Mouse (Mus musculus) CH12.LX (cell line): ENCODE data around the gene Rilp. TPM values are rescaled to one million over a fixed set of nuclear protein-coding genes. Genes with fewer than 3 reads are reported as not detected.
A peak's percentile ranks its signal among the peaks of the same experiment; 100 is the strongest.

Experiments
- DNase-seq: peaks from one replicate; pipeline ENCODE4 v3.0.0-alpha.2; 2013; ENCODE audit errors: extremely low read depth
- H3K27ac ChIP-seq: 2 replicates; pipeline ENCODE4 v1.5.1; 2012; ENCODE audit warnings: low read depth, mild to moderate bottlenecking, control low read depth, moderate library complexity; ENCODE audit not compliant: insufficient read depth
- H3K27me3 ChIP-seq: replicated peaks from 2 replicates; pipeline ENCODE3; 2012; ENCODE audit warnings: inconsistent platforms
- H3K36me3 ChIP-seq, 2 experiments: replicated peaks in 1 of 2; 2 replicates each; pipeline versions ENCODE3 to v1.6.1; 2012; ENCODE audit warnings: inconsistent platforms in 1 of 2, low read length in 1 of 2, mild to moderate bottlenecking in 1 of 2, mixed read lengths in 1 of 2, moderate library complexity in 1 of 2; ENCODE audit not compliant: control insufficient read depth in 1 of 2, insufficient read depth in 1 of 2
- H3K4me1 ChIP-seq, 2 experiments: 2 replicates each; pipeline ENCODE4 v1.6.1; 2012; ENCODE audit warnings: inconsistent platforms in 1 of 2, moderate library complexity in 1 of 2; ENCODE audit not compliant: insufficient read depth in 2 of 2, control insufficient read depth in 1 of 2
- H3K4me2 ChIP-seq: 2 replicates; pipeline ENCODE4 v1.6.1; 2012; ENCODE audit warnings: low read depth, mild to moderate bottlenecking, control low read depth; ENCODE audit not compliant: poor library complexity, insufficient read depth, severe bottlenecking
- H3K4me3 ChIP-seq, 3 experiments: fragments of 150-350 bp in 1 of 3; sonication (generic) in 1 of 3; replicated peaks in 1 of 3; 2 replicates each; pipeline versions ENCODE3 to v1.5.1; 2011 to 2012; ENCODE audit warnings: low read depth in 2 of 3, low read length in 2 of 3, mild to moderate bottlenecking in 2 of 3, moderate library complexity in 2 of 3, control low read depth in 1 of 3, improper control_type of control experiment in 1 of 3, inconsistent platforms in 1 of 3, mixed read lengths in 1 of 3; ENCODE audit not compliant: poor library complexity in 1 of 3
- H3K79me2 ChIP-seq: replicated peaks from 2 replicates; pipeline ENCODE4 v1.6.1; 2012; ENCODE audit warnings: mild to moderate bottlenecking, moderate library complexity; ENCODE audit not compliant: control insufficient read depth, poor library complexity, insufficient read depth, severe bottlenecking; ENCODE audit errors: extremely low read depth
- H3K9ac ChIP-seq: 2 replicates; pipeline ENCODE4 v1.6.1; 2012; ENCODE audit warnings: low read depth, mild to moderate bottlenecking, control low read depth, moderate library complexity; ENCODE audit not compliant: insufficient read depth
- H3K9me3 ChIP-seq: replicated peaks from 2 replicates; pipeline ENCODE3; 2012; ENCODE audit warnings: low read length, inconsistent platforms, mixed read lengths
- BHLHE40 ChIP-seq: IDR thresholded peaks from 2 replicates; pipeline ENCODE4 v1.6.1; 2011; ENCODE audit warnings: mild to moderate bottlenecking, low read depth, low read length, improper control_type of control experiment
- CTCF ChIP-seq, 2 experiments: IDR thresholded peaks in 1 of 2; conservative IDR thresholded peaks in 1 of 2; 2 replicates each; pipeline ENCODE4 v1.5.1; 2011 to 2012; ENCODE audit warnings: low read depth in 2 of 2, low read length in 2 of 2, improper control_type of control experiment in 1 of 2, inconsistent platforms in 1 of 2, mild to moderate bottlenecking in 1 of 2, moderate library complexity in 1 of 2
- EP300 ChIP-seq: IDR thresholded peaks from 2 replicates; pipeline ENCODE4 v1.6.1; 2011; ENCODE audit warnings: low read length, improper control_type of control experiment
- HCFC1 ChIP-seq: IDR thresholded peaks from 2 replicates; pipeline ENCODE4 v1.6.1; 2012; ENCODE audit warnings: low read depth, mild to moderate bottlenecking, inconsistent platforms, low read length, improper control_type of control experiment
- KAT2A ChIP-seq: IDR thresholded peaks from 2 replicates; pipeline ENCODE4 v1.6.1; 2012; ENCODE audit warnings: low read length, improper control_type of control experiment, inconsistent platforms; ENCODE audit not compliant: insufficient replicate concordance
- MAX ChIP-seq: IDR thresholded peaks from 2 replicates; pipeline ENCODE4 v1.6.1; 2011; ENCODE audit warnings: low read length, improper control_type of control experiment
- MYC ChIP-seq: IDR thresholded peaks from 2 replicates; pipeline ENCODE4 v1.6.1; 2011; ENCODE audit warnings: low read depth, mild to moderate bottlenecking, improper control_type of control experiment, low read length
- PAX5 ChIP-seq: IDR thresholded peaks from 2 replicates; pipeline ENCODE4 v1.6.1; 2012; ENCODE audit warnings: low read length, inconsistent platforms, mixed read lengths
- POLR2A ChIP-seq: IDR thresholded peaks from 2 replicates; pipeline ENCODE4 v1.6.1; 2011; ENCODE audit warnings: low read depth, mild to moderate bottlenecking, improper control_type of control experiment, low read length
- POLR2AphosphoS2 ChIP-seq: IDR thresholded peaks from 2 replicates; pipeline ENCODE4 v1.6.1; 2011; ENCODE audit warnings: low read depth, low read length, improper control_type of control experiment
- RAD21 ChIP-seq: IDR thresholded peaks from 2 replicates; pipeline ENCODE4 v1.6.1; 2011; ENCODE audit warnings: low read depth, mild to moderate bottlenecking, low read length, improper control_type of control experiment, moderate library complexity
- SIN3A ChIP-seq: IDR thresholded peaks from 2 replicates; pipeline ENCODE4 v1.6.1; 2012; ENCODE audit warnings: low read length, improper control_type of control experiment, inconsistent platforms
- SMC3 ChIP-seq: IDR thresholded peaks from 2 replicates; pipeline ENCODE4 v1.6.1; 2011; ENCODE audit warnings: low read depth, low read length, improper control_type of control experiment
- TBP ChIP-seq: conservative IDR thresholded peaks from 2 replicates; pipeline ENCODE4 v1.6.1; 2011; ENCODE audit warnings: low read depth, low read length, improper control_type of control experiment
- USF2 ChIP-seq: conservative IDR thresholded peaks from 2 replicates; pipeline ENCODE4 v1.6.1; 2011; ENCODE audit warnings: low read depth, low read length, improper control_type of control experiment
- ZC3H11A ChIP-seq: IDR thresholded peaks from 2 replicates; pipeline ENCODE4 v1.6.1; 2012; ENCODE audit warnings: low read depth, mild to moderate bottlenecking, inconsistent platforms, low read length, improper control_type of control experiment
- ZMIZ1 ChIP-seq: IDR thresholded peaks from 2 replicates; pipeline ENCODE4 v1.6.1; 2012; ENCODE audit warnings: low read depth, mild to moderate bottlenecking, inconsistent platforms, low read length, improper control_type of control experiment
- dilution Hi-C: fragments of 300-500 bp; cut with MboI; formaldehyde crosslinking; loops from 2 replicates; pipeline ENCODE4 v1.14.3; 2020; ENCODE audit warnings: low sequenced_read_pairs; ENCODE audit not compliant: extremely low pct_unique_long_range_greater_than_20kb, extremely low pct_ligation_motif_present
- in situ Hi-C: fragments of 300-500 bp; cut with MboI; formaldehyde crosslinking; loops from 3 replicates; pipeline ENCODE4 v1.14.3; 2019; ENCODE audit warnings: low sequenced_read_pairs, low pct_ligation_motif_present, low pct_unique_long_range_greater_than_20kb, mixed read lengths
- polyA plus RNA-seq: library from polyadenylated mRNA; unstranded; fragments of >175 nt; gene quantifications from 2 replicates; pipeline ENCODE4 v1.2.1, GENCODE M21; 2012; ENCODE audit warnings: low read depth; ENCODE audit not compliant: insufficient read length
- total RNA-seq, 2 experiments: library from RNA; depleted of rRNA; stranded (reverse); fragments of 300-350 nt in 1 of 2; fragments of >200 nt in 1 of 2; gene quantifications; 2 replicates each; pipeline ENCODE4 v1.2.3; 2012 to 2014

Gene Rilp
- total and polyA plus RNA-seq, 3 experiments: 0.17 to 1.1 (median 0.72) TPM

DNA sequence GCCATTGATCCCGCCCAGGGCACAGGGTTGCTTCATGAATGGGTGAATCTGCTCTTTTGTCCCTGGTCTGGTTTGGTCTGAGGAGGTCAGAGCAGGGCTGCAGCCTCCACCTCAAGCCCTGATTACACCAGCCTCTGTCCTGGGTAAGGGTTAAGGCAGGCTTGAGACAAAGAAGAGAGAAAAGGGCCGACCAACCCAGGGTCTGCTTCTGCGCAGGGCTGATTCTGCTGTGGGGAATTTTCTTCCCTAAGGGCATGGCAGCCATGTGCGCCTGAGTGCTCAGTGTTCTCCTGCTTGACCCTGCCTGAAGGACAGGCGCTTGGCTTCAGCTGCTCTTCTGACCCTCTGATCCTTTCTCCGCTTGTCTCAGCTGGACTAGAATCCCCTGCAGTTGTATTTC, 47.2 kb downstream of the Rilp start:
- TF ChIP-seq BHLHE40 (no peak), ZC3H11A (no peak), SIN3A (no peak), MYC (no peak), MAX (no peak), EP300 (no peak), HCFC1 (no peak), POLR2A (no peak), TBP (no peak), PAX5 (no peak), POLR2AphosphoS2 (no peak), KAT2A (no peak)
- no peak for DNase-seq
- Histone ChIP-seq H3K36me3 (peaks cover 0 to 26% of the 10 kb centered on the region in 2 experiments), H3K4me1 (peaks cover 23 to 57% of the 10 kb centered on the region in 2 experiments), H3K4me2 (no peak overlapping the region), H3K27ac (no peak overlapping the region), H3K9ac (no peak overlapping the region), H3K4me3 (no peak overlapping the region), H3K9me3 (peaks cover 6% of the 10 kb centered on the region), H3K27me3 (no peaks in the 10 kb centered on the region), H3K79me2 (no peaks in the 10 kb centered on the region)
- in situ Hi-C loops (no loop called here), dilution Hi-C loops (no loop called here)

DNA sequence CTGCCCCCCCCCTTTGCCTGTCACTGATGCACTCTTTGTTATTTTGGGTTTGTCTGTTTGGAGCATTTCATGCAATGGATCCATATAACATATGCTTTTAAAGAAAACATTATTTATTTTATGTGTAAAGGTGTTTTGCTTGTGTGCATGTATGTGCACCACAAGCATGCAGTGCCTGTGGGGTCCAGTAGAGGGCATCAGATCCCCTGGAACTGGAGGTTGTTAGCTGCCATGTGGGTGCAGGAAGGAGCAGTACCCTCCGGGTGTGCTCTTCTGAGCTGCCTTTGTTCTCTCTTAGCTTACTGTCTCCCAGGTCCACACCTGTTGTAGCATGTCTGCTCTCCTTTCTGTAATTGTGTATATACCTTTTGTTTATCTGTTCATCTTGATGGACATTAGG, 48.2 kb downstream of the Rilp start:
- in situ Hi-C loops: no loop called here
- DNase-seq: peak; percentile 51
- peak; percentile 48; the same call in 1 of the 2 replicates for TF ChIP-seq MYC
- peak; percentile 45 for TF ChIP-seq SMC3
- TF ChIP-seq RAD21: peak; percentile 39
- TF ChIP-seq MAX: peak; percentile 40; the same call in 1 of the 2 replicates
- peak; percentile 40 to 68 for TF ChIP-seq CTCF (conservative IDR thresholded peaks at IDR 0.05 in 1 of 2, IDR thresholded peaks at IDR 0.05 in 1 of 2; ENCODE audit: low read depth in 2 of 2, low read length in 2 of 2)
- TF ChIP-seq ZMIZ1: no peak
- TF ChIP-seq USF2: no peak
- Histone ChIP-seq H3K9me3 (peaks cover 6% of the 10 kb centered on the region), H3K4me3 (no peak overlapping the region), H3K4me1 (peaks cover 26 to 57% of the 10 kb centered on the region in 2 experiments), H3K36me3 (peaks cover 0 to 29% of the 10 kb centered on the region in 2 experiments), H3K27me3 (no peaks in the 10 kb centered on the region), H3K79me2 (no peaks in the 10 kb centered on the region), H3K27ac (no peak overlapping the region), H3K9ac (no peak overlapping the region), H3K4me2 (no peak overlapping the region)
- dilution Hi-C loops: no loop called here
